Comparison of ENCODE assay signal across 13 mouse cellular contexts in genomic region chr9:117041993-117042366, GRCm38 (mm10).
"Had no signal": no experiment of that assay in that cellular context is flagged by ENCODE, and none has a peak within 500 bp of the region (broad histone marks: within the 10 kb centered on the region; RNA-seq: fewer than 3 reads in every experiment).

No protein-coding gene starts in this region.

- H3K9ac ChIP-seq: limb, embryonic 13.5 days; liver, embryonic 14.5 days; neural tube, embryonic 15.5 days had no signal

- H3K4me2 ChIP-seq: limb, embryonic 13.5 days; neural tube, embryonic 15.5 days had no signal

- H3K9me3 ChIP-seq: limb, embryonic 13.5 days; neural tube, embryonic 15.5 days had no signal

- H3K27ac ChIP-seq: limb, embryonic 13.5 days; liver, embryonic 14.5 days; neural tube, embryonic 15.5 days had no signal

- H3K4me3 ChIP-seq: limb, embryonic 13.5 days; myocyte; neural tube, embryonic 15.5 days had no signal

- H3K27me3 ChIP-seq: limb, embryonic 13.5 days; neural tube, embryonic 15.5 days had no signal

- H3K36me3 ChIP-seq: limb, embryonic 13.5 days; neural tube, embryonic 15.5 days had no signal

- DNase-seq: kidney, adult 11 months; kidney, adult 9 months; kidney, postnatal 14 days; left cerebral cortex, postnatal 4 days; lung, adult 18-20 months; lung, postnatal 14 days; midbrain, embryonic 14.5 days; right cerebral cortex, adult 18-20 months; right cerebral cortex, postnatal 25 days had no signal
